Mouse (Mus musculus) adipose tissue, adult 10 weeks (tissue): ENCODE data around the gene Sap30. TPM values are rescaled to one million over a fixed set of nuclear protein-coding genes. Genes with fewer than 3 reads are reported as not detected.

ENCODE experiments used
- polyA plus RNA-seq: library from polyadenylated mRNA; stranded (reverse); fragments of 350-450 nt; fragmentation: Illumina TruSeq; extraction: RNeasy Lipid Tissue Mini Kit (QIAGEN cat#74804); gene quantifications from one replicate; pipeline ENCODE4 v1.2.3, GENCODE M21; 2014; ENCODE audit warnings: low read depth, low replicate concordance

Sap30 gene
- polyA plus RNA-seq, result 4.2 TPM

GRCm38 (mm10) chr8:57487441-57488155 lies at the start of gene Sap30:
Gene Sap30, minus strand, starts transcription at chr8:57487860.

GRCm38 (mm10) chr8:57511316-57512118 lies 23.9 kb upstream of the Sap30 start, which contains the start of gene Hmgb2:
Gene Hmgb2, plus strand, starts transcription at chr8:57511907.

GRCm38 (mm10) chr8:57455765-57456164 lies 31.9 kb downstream of the Sap30 start, which contains the start of gene Scrg1:
Gene Scrg1, plus strand, starts transcription at chr8:57455923.

Other genes starting within 250 kb of the Sap30 start
- gene Hand2, start 166.9 kb downstream of the Sap30 start, polyA plus RNA-seq, result 0.34 TPM
- gene Scrg1, start 31.9 kb downstream of the Sap30 start, polyA plus RNA-seq, result not detected
- 20.6 TPM for gene Hmgb2, start 24.0 kb upstream of the Sap30 start, polyA plus RNA-seq
- 10.8 TPM for gene Galnt7, start 165.2 kb upstream of the Sap30 start, polyA plus RNA-seq